Mouse (Mus musculus): ENCODE measurements around the gene Ildr1. TPM values are rescaled to one million over a fixed set of nuclear protein-coding genes. Genes with fewer than 3 reads are reported as not detected.

The Ildr1 gene
- total RNA-seq, 2 experiments from 2014 or later = 0.12 to 0.40 TPM

- no peak for DNase-seq (ENCODE audit: low spot score in 2 of 2)
Measured at GRCm38 (mm10) chr16:36697331-36697730, 3.6 kb downstream of the Ildr1 start.

- DNase-seq (ENCODE audit: low spot score in 2 of 2) = no peak
Measured at GRCm38 (mm10) chr16:36700484-36700883, 6.7 kb downstream of the Ildr1 start.

GRCm38 (mm10) chr16:36707702-36708423 is 14.1 kb downstream of the Ildr1 start:
- DNase-seq (ENCODE audit: low spot score in 2 of 2) = no peak

- DNase-seq (ENCODE audit: low spot score in 2 of 2) = no peak
Measured at GRCm38 (mm10) chr16:36708751-36709150, 15.0 kb downstream of the Ildr1 start.

GRCm38 (mm10) chr16:36709405-36709804 is 15.6 kb downstream of the Ildr1 start:
- DNase-seq (ENCODE audit: low spot score in 2 of 2) = no peak

GRCm38 (mm10) chr16:36710794-36711193 is 17.0 kb downstream of the Ildr1 start:
- DNase-seq (ENCODE audit: low spot score in 2 of 2) = no peak

- no peak for DNase-seq (ENCODE audit: low spot score in 2 of 2)
Measured at GRCm38 (mm10) chr16:36711760-36712159, 18.0 kb downstream of the Ildr1 start.

- DNase-seq (ENCODE audit: low spot score in 2 of 2) = no peak
Measured at GRCm38 (mm10) chr16:36717481-36717880, 23.7 kb downstream of the Ildr1 start.

- no peak for DNase-seq (ENCODE audit: low spot score in 2 of 2)
Measured at GRCm38 (mm10) chr16:36718637-36719036, 24.9 kb downstream of the Ildr1 start.

GRCm38 (mm10) chr16:36720194-36721055 is 26.6 kb downstream of the Ildr1 start:
- DNase-seq (ENCODE audit: low spot score in 2 of 2) = no peak

- DNase-seq (ENCODE audit: low spot score in 2 of 2) = no peak
Measured at GRCm38 (mm10) chr16:36722739-36723138, 29.0 kb downstream of the Ildr1 start.

GRCm38 (mm10) chr16:36723880-36724443 is 30.2 kb downstream of the Ildr1 start:
- DNase-seq (ENCODE audit: low spot score in 2 of 2) = no peak

GRCm38 (mm10) chr16:36728959-36729358 is 35.2 kb downstream of the Ildr1 start:
- no peak for DNase-seq (ENCODE audit: low spot score in 2 of 2)

GRCm38 (mm10) chr16:36732572-36732971 is 38.8 kb downstream of the Ildr1 start:
- no peak for DNase-seq (ENCODE audit: low spot score in 2 of 2)

GRCm38 (mm10) chr16:36733827-36734226 is 40.0 kb downstream of the Ildr1 start:
- DNase-seq (ENCODE audit: low spot score in 2 of 2) = no peak

- no peak for DNase-seq (ENCODE audit: low spot score in 2 of 2)
Measured at GRCm38 (mm10) chr16:36735421-36735820, 41.6 kb downstream of the Ildr1 start.

GRCm38 (mm10) chr16:36739404-36739930 is 45.7 kb downstream of the Ildr1 start:
- DNase-seq (ENCODE audit: low spot score in 2 of 2) = no peak

- no peak for DNase-seq (ENCODE audit: low spot score in 2 of 2)
Measured at GRCm38 (mm10) chr16:36743580-36743979, 49.8 kb downstream of the Ildr1 start.

GRCm38 (mm10) chr16:36747068-36747467 is 53.3 kb downstream of the Ildr1 start:
- DNase-seq (ENCODE audit: low spot score in 2 of 2) = no peak

GRCm38 (mm10) chr16:36747767-36748166 is 54.0 kb downstream of the Ildr1 start:
- no peak for DNase-seq (ENCODE audit: low spot score in 2 of 2)

GRCm38 (mm10) chr16:36751979-36752378 is 58.2 kb downstream of the Ildr1 start:
- DNase-seq (ENCODE audit: low spot score in 2 of 2) = no peak

All from left cerebral cortex, adult 18-20 months (tissue).